Mouse (Mus musculus): ENCODE measurements around the gene Cnr2.
A peak's percentile ranks its signal among the peaks of the same experiment; 100 is the strongest.

The Cnr2 gene

DNA sequence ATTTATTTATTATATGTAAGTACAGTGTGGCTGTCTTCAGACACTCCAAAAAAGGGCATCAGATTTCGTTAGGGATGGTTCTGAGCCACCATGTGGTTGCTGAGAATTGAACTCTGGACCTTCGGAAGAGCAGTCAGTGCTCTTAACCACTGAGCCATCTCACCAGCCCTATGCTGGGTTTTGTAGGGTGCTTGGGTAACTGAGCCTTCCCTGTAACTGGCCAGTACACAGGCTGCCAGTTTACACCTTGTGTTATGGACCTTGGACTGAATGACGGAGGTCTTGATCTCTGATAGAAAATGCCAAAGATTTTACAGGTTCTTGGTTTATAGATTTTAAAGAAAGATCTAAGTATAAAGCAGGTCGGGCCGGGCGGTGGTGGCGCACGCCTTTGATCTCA, 35.0 kb downstream of the Cnr2 start:
- DNase-seq (ENCODE audit: low spot score in 2 of 2), result no peak

DNA sequence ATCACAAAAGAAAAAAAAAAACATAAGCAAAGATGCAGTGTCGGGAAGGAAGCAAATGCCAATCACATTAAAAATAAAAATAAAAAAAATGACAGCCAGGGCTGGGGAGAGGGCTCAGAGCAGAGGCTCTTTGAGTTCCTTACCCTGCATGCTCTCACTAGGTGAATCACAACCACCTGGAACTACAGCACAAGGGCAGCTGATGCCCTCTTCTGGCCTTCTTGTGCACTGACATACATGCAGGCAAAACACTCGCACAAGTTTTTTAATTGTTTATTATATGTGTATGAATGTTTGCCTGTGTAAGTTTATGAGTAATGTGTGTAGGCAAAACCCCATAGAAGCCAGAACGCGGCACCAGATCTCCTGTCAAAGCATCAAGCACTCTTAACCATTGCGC, 36.6 kb downstream of the Cnr2 start:
- DNase-seq (ENCODE audit: low spot score in 2 of 2), result no peak

DNA sequence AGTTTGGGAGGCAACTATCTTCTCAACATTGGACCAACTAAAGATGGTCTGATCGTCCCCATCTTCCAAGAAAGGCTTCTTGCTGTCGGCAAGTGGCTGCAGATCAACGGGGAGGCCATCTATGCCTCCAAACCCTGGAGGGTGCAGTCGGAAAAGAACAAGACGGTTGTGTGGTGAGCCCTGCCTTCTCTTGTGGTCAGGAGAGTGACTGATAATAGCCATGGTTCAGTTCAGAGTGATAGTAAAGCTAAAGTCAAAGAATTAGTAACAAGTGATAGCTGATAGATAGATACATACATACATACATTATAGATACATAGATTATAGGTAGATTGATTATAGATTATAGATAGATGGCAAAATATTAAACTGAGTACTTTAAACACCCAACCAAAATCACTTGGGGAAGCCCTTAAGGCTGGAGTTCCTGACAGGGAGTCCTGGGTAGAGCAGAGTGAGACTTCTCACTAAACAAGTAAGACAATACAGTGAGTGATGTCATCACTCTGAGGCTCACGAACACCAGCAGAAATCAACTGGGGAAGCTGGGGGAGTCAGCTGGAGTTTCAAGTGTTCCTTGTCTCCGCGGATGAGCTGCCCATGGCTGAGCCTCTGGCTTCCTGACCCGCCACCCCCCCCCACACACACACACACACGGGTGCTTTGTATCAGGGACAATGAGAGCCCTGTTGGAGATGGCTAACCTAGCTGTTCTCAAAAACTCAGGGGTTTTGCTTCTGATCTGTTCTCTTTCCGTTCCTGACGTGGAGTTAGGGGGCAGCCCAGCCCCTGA, 39.7 kb downstream of the Cnr2 start:
- DNase-seq (ENCODE audit: low spot score in 2 of 2), result no peak

DNA sequence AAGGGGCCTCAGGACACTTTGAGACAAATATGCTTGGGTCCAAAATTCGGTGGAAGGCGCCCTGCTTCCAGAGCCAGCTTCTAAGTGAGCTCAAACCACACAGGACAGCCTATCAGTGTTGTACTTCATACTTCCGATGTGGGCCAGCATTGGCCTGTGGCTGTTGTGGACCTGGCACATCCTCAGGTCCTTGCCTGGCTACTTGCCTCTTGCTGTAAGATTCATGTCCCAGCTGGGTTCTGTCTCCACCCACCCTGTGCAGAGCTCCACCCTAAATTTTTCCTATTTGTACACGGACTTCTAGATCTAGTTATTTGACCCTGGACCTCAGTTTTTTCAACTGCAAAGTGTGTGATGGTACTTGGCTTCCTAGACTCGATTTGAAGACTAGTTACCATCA, 40.3 kb downstream of the Cnr2 start:
- DNase-seq (ENCODE audit: low spot score in 2 of 2), result no peak

DNA sequence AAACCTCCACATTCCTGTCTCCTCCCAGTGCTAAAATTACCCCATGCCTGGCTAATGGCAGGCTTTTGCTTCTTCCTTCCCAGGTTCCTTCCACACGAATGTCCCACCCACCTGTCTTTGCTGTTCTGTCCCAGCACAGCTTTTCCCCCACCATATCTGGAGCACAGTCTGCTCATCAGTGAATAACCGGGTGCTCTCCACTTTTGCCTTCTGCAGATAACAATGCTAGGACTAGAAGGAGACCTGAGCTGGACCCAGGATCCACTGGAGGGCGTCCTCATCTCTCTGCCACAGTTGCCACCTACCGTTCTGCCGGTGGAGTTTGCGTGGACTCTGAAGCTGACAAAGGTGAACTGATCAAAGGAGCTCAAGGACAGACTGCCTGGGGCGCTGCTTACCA, 43.7 kb downstream of the Cnr2 start:
- no peak for DNase-seq (ENCODE audit: low spot score in 2 of 2)

DNA sequence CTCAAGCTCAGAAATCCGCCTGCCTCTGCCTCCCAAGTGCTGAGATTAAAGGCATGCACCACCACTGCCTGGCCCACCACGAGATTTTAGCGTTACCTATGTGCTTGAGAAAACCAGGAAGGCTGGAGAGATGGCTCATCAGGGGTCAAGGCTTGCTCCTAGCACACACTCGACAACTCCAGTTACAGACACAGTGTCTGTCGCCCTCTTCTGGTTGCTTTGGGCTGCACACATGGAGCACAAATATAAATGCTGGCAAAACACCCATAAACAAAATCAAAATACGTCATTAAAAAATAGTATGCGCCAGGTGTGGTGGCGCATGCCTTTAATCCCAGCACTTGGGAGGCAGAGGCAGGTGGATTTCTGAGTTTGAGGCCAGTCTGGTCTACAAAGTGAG, 45.8 kb downstream of the Cnr2 start:
- peak in 1 of 2 experiments; percentile 65 for DNase-seq (ENCODE audit: low spot score in 2 of 2)

DNA sequence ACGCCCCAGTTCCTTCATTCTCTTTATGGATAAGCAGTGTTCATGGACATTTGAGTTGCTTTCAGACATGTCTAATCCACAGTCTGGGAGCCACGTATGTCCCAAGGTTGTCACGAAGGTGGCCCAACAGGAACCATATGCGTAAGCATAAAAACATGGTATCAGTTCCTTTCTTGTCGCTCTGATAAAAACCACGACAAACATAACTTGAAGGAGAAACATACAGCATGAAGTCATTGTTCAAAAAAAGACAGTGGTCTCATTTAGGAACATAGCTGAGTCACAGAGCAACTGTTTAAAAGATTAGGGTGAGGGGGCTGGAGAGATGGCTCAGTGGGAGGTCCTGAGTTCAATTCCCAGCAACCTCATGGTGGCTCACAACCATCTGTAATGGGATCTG, 47.0 kb downstream of the Cnr2 start:
- no peak for DNase-seq (ENCODE audit: low spot score in 2 of 2)

DNA sequence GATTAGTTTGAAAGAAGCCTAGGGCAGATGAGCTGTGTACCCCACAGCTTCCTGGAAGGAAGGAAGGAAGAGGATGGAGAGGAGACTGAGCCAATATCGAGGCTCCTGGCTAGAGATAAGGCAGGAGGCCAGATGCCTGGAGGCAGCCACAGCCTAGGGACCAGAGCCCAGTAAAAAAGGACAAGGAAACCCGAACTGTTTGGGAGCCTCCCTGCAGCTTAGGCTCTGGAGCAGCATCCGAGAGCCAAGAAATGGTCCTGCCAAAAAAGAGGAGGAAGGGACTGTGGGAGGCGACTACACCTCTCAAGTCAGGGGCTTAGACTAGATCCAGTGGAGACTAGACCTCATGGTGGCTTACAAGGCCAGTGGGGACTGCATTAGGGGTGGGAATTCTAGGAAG, 48.2 kb downstream of the Cnr2 start:
- DNase-seq (ENCODE audit: low spot score in 2 of 2), result no peak

DNA sequence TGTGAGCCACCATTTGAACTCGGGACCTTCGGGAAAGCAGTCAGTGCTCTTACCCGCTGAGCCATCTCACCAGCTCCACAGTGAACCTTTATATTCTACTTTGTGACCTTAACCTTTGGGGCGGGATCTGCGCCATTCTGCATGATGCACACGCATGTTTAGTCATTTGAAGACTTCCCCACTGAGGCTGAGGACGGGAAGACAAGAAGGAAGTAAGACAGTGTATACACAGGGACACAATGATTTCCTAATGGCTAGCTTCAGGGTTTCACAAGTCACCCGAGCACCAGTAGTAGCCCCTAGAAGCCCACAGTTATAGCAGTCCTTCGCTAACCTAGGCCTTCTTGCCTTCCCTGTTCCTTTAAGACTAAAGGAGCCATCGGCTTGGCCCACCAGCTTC, 50.5 kb downstream of the Cnr2 start:
- no peak for DNase-seq (ENCODE audit: low spot score in 2 of 2)

DNA sequence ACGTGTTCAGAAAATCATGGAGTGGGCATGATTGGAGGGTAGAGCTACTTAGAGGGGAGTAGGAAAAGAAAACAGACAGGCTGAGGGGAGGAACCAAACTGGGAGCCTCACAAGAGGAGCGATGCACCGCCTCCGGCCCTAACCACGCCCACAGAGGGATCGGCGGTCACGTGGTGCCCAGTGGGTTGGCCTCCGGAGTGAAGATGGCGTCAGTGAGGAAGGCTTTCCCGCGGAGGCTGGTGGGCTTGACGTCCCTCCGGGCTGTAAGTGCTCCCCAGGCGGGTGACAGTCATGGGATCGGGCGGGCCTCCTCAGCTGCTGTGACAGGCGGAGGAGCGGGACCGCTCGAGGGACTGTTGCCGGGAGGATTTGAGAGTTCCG, 51.1 kb downstream of the Cnr2 start, which contains the start of gene Hmgcl:
Gene Hmgcl (plus strand): TSS at position 171 of the 381 bp plus-strand sequence.
- peak; percentile 96 to 97 for DNase-seq (ENCODE audit: low spot score in 2 of 2)

DNA sequence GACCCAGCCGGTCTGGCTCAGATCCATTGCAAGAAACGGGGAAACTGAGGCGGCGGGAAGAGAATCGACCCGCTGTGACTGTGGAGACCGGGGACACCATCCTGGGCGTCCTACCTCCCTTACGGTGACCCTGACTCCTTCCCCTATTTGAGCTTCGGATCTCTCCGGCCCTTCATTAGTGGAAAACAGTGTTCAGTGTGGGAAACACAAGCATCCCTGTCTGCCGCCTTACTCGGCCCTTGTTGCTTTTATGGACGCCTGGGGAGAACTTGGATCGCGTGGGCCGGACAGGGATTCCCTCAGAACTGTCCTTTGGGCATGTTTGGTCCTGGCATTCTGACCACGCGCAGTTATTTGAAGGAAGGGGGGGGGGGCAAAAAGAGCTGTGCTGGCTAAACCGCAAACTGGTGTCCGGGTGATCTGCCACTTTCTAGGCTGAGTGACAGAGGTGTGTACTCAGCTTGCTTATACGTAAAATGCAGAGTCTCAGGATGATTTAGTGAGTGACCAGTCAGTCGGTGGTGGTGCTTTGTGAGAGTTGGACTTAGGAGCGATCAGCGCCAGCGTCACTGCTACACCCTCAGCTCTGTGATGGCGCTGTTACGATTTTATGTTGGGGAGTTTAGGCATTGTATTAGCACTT, 51.6 kb downstream of the Cnr2 start:
- no peak for DNase-seq (ENCODE audit: low spot score in 2 of 2)

DNA sequence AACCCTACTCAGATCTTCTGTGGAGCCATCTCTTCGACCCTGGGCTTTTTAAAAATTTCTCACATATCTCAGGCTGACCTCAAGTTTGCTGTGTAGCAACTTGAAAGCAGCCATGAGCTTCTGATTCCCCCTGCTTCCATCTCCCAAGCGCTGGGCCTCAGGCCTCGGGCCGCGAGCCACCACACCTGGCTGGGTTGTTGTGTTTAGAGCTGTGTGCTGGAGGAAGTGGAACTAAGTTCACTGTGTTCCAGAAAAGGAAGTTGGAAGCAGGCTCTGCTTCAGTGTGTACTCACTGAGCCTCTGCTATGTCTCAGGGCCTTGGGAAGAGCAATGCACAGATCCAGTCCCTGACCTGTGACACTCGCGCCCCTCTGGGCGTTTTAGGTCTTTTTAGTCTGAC, 52.9 kb downstream of the Cnr2 start:
- DNase-seq (ENCODE audit: low spot score in 2 of 2), result no peak

DNA sequence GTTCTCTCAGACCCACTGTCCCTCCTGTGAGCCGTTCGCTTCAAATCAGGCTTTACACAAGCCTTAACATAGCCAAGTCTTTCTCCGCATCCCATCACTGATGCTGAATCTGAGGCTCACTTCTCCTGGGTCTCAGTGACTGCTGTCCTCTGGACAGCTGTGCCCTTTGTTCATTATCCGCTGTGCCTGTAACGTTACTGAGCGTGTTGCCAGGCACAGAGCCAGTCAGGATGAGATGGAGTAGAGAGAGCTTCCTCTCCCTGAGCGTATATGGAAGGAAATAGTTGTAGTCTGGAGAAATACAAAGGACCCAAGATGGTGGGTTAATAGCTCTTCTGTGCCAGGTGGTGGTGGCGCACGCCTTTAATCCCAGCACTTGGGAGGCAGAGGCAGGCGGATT, 54.3 kb downstream of the Cnr2 start:
- DNase-seq (ENCODE audit: low spot score in 2 of 2), result no peak

DNA sequence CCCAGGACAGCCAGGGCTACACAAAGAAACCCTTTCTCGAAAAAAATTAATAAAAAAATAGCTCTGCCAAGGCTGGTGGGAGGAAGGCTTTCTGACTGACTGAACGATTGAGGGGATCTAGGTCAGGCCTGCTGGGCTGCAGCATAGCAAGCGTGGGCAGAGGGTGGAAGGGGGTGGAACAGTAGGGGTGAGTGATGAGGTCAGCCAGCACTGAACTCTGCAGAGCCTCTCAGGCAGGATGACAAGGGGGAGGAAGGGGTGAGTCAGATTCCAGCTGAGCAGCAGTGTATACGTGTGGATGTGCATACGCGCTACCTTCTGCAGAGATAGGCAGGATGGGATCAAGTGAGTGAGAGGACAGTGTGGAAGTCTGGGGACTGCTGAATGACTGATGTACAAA, 54.7 kb downstream of the Cnr2 start:
- no peak for DNase-seq (ENCODE audit: low spot score in 2 of 2)

DNA sequence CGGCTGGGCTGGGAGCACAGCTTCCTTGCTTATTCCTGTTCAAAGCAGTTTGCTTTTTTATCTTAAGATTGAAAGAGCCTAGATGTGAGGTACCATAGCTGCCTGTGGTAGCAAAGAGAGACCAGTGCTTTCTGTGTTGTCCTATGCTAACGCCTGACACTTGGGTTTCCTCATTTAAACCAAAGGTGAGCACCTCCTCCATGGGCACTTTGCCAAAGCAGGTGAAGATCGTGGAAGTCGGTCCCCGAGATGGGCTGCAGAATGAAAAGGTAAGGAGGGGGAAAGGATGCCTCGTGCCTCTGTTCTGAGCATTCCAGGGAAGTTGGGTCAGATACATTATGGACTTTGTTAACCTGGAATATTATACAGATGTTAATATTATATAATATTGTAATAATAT, 55.2 kb downstream of the Cnr2 start:
- DNase-seq (ENCODE audit: low spot score in 2 of 2), result no peak

DNA sequence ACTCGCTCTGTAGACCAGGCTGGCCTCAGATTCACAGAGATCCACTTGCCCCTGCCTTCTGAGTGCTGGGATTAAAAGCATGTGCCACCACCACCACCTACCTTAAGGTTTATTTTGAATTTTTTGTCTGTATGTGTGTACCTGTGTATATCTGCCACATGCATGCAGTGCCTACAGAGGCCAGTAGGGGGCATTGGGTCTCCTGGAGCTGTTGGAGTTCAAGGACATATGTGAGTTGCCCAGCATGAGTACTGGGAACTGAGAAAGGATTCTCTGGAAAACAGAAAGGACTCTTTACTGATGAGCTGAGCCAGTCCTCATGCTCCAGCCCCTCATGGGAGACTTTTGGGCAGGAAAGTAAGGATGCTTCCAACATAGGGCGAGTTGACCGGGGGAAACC, 56.3 kb downstream of the Cnr2 start:
- DNase-seq (ENCODE audit: low spot score in 2 of 2), result no peak

DNA sequence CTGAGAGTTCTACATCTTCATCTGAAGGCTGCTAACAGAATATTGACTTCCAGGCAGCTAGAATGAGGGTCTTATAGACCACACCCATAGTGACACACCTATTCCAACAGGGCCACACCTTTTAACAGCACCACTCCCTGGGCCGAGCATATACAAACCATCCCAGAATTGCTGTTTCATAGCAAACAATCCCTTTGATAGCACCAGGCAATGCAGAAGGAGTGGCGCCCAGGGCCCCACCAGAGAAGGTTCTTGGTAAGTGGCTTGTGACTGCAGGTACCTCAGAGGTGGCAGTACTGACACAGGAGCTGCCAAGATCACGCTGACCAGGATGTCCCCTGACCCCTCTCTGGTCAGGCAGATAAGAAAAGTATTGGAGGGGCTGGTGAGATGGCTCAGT, 58.0 kb downstream of the Cnr2 start:
- DNase-seq (ENCODE audit: low spot score in 2 of 2), result no peak

DNA sequence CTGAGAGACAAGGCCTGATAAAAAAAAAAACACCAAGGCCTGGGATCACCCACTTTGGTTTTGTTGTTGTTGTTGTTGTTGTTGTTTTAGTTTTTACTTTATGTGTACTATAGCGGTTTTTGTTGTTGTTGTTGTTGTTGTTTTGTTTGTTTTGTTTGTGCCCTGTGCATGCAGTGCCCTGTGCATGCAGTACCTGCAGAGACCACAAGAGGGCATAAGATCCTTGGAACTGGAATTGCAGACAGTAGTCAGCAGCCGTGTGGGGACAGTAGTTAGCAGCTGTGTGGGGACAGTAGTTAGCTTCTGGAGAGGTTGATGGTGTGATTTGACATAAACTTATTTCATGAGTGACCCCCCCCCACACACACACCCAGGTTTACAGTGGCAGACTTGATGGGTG, 59.0 kb downstream of the Cnr2 start:
- DNase-seq (ENCODE audit: low spot score in 2 of 2), result peak; percentile 79 to 93

DNA sequence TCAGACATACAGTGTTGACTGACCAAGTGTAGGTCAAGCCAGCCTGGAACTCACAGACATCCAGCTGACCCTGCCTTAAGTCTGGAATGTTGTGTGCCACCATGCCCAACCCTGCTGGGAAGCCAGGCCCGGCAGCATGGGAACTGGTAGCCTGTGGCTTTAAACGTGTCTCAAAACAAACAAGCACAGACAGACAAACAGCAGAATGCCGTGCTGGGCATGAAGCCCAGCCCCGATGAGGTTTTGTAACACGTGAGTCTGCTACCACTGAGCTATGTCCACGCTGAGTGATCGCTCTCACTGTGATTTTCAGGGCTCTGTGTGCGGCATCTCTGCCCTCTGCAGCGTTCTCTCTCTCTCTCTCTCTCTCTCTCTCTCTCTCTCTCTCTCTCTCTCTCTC, 60.7 kb downstream of the Cnr2 start:
- no peak for DNase-seq (ENCODE audit: low spot score in 2 of 2)

DNA sequence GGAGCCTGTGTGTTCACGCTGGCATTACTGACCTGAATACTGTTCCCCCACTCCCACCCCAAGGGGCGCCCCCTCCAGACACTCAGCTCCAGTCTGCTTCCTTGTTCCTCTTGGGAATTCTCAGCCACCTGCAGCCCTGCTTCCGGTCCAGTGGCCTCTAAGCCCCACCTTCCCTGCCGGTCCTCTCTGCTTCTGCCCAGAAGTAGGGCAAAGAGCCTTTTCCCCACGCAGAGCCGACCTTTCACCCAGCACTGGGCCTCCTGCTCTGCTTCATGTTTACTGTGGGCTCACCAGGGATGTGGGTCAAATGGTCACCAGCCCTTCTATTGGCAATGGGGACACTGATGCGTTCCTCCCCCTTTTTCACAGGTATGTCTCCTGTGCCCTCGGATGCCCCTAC, 63.2 kb downstream of the Cnr2 start:
- no peak for DNase-seq (ENCODE audit: low spot score in 2 of 2)

DNA sequence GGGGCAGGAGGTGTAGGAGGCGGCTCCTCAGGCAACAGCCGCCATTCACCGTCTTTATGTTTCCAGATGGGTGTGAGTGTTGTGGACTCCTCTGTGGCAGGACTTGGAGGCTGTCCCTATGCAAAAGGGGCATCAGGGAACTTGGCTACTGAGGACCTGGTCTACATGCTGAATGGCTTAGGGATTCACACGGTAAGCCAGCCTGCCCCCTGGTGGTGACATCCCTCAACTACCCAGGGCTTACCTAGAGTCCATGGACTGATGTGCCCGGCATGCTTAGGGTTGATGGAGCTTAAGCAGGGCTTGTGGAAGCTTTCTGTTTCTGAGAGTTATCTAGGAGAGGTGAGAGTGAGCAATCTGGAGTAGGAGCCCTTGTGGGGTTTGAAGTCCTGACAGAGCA, 65.5 kb downstream of the Cnr2 start:
- DNase-seq (ENCODE audit: low spot score in 2 of 2), result peak; percentile 84 to 94

DNA sequence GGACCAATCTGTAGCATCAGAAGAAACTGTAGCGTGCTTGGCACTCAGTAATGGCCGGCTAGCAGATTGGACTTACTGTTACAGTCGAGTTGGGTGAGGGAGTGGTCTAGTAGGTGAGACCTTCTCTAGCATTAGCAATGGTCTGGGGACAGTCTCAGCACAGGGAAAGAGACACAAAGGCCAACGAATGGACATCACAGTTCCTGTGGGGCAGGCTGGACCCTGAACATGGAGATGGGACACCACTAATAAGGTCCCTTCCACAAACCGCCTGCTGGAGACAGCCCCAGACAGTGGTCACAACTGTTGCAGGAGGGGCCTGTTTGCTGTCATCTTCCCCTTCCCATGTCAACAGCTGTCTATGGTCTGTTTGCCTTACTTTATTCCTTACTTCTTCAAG, 66.5 kb downstream of the Cnr2 start:
- DNase-seq (ENCODE audit: low spot score in 2 of 2), result peak in 1 of 2 experiments; percentile 62

DNA sequence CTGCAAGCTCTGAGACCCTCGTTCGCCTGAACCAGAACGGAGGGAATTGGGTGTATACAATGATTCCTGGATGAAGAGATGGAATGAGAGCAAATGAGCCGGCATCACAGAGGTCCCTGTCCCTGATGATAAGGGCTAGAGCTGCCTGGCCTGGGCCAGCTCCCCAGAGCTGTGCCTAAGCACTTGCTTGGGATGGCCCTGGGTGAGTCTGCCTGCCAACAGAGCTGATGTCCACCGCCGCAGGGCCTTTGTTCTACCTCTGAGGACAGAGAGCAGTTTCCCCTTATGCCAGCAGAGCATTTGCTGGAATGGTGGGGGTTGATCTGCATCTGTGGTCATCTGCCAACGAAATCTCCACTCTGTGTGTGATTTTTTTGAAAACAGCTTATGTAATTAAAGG, 67.0 kb downstream of the Cnr2 start:
- DNase-seq (ENCODE audit: low spot score in 2 of 2), result peak in 1 of 2 experiments; percentile 62

DNA sequence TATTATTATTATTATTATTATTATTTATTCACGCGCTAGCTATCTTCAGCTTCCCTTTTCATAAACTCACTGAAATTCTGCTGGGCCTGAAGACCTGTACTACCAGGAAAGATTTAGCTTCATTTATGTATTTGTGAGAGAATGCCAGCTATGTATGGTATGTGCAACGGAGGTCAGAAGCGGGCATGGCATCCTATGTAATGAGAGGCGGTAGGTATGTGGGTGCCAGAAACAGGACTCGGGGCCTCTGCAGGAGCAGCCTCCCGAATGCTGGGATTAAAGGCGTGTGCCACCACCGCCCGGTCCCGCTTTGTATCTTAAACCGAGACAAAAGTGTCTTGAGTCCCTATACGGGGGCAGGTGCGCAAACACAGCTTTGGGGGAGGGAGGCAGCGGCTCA, 67.8 kb downstream of the Cnr2 start:
- DNase-seq (ENCODE audit: low spot score in 2 of 2), result no peak

Data from spleen, postnatal 4 days (tissue).